Comparison of ENCODE assay signal across 29 mouse cellular contexts in genomic region chr4:114487701-114488100, GRCm38 (mm10).
DNase-seq lines count a peak whose midpoint lies in the region; ATAC-seq and TF ChIP-seq lines count a peak whose summit lies in the region.
"Had no signal": no experiment of that assay in that cellular context is flagged by ENCODE, and none has a peak within 500 bp of the region (broad histone marks: within the 10 kb centered on the region; RNA-seq: fewer than 3 reads in every experiment).

No protein-coding gene starts in this region.

- no peak overlapping the region for H3K9ac ChIP-seq in hindbrain, postnatal 0 days (replicated peaks; ENCODE audit: low read length)
- H3K9ac ChIP-seq in hindbrain, embryonic 16.5 days (ENCODE audit: low read depth, low read length) = no peak overlapping the region
- H3K9ac ChIP-seq in limb, embryonic 13.5 days = no peak overlapping the region
- H3K9ac ChIP-seq: embryonic facial prominence, embryonic 12.5 days; forebrain, embryonic 15.5 days; hindbrain, embryonic 12.5 days; liver, embryonic 14.5 days; midbrain, embryonic 13.5 days; neural tube, embryonic 13.5 days had no signal

- WGBS in hindbrain, postnatal 0 days = 76% methylated on average over 3 of the region's 3 CpGs
- 72% methylated on average over 3 of the region's 3 CpGs for WGBS in hindbrain, embryonic 16.5 days
- 60% methylated on average over 3 of the region's 3 CpGs for WGBS in limb, embryonic 13.5 days
- WGBS in limb, embryonic 10.5 days = 65% methylated on average over 3 of the region's 3 CpGs

- DNase-seq in frontal cortex, postnatal 14 days (ENCODE audit: low spot score in 2 of 2) = no peak
- DNase-seq in hindbrain, postnatal 0 days (ENCODE audit: low spot score) = no peak
- no peak for DNase-seq in limb, embryonic 10.5 days (ENCODE audit: low spot score)
- no peak for DNase-seq in testis, postnatal 14 days (ENCODE audit: low spot score)
- DNase-seq: adrenal gland, postnatal 10 days; cerebellum, adult 11 months; cerebellum, adult 9-10 months; cerebellum, postnatal 36 days; embryo, embryonic 11 days; gastrocnemius, postnatal 10 days; heart, postnatal 36 days; kidney, adult 9 months; kidney, postnatal 10 days; liver; lung, adult 2 months; lung, postnatal 10 days; thymus, postnatal 14 days had no signal

- no peak overlapping the region for H3K4me2 ChIP-seq in hindbrain, postnatal 0 days (ENCODE audit: low read depth, low read length)
- no peak overlapping the region for H3K4me2 ChIP-seq in hindbrain, embryonic 16.5 days (ENCODE audit: low read length)
- no peak overlapping the region for H3K4me2 ChIP-seq in limb, embryonic 13.5 days (replicated peaks)
- H3K4me2 ChIP-seq: embryonic facial prominence, embryonic 12.5 days; forebrain, embryonic 15.5 days; hindbrain, embryonic 12.5 days; midbrain, embryonic 13.5 days; neural tube, embryonic 13.5 days had no signal

- peaks cover 7% of the 10 kb centered on the region for H3K4me1 ChIP-seq in hindbrain, postnatal 0 days (ENCODE audit: insufficient read depth, low read length)
- peaks cover 8% of the 10 kb centered on the region; the same call in 1 of the 2 replicates for H3K4me1 ChIP-seq in hindbrain, embryonic 16.5 days (ENCODE audit: control insufficient read depth, insufficient read depth, low read depth, low read length)
- H3K4me1 ChIP-seq in limb, embryonic 13.5 days = peaks cover 26% of the 10 kb centered on the region
- peaks cover 13% of the 10 kb centered on the region; the same call in 1 of the 2 replicates for H3K4me1 ChIP-seq in limb, embryonic 10.5 days
- H3K4me1 ChIP-seq: embryonic facial prominence, embryonic 12.5 days; midbrain, embryonic 13.5 days; neural tube, embryonic 13.5 days had no signal

- H3K9me3 ChIP-seq in hindbrain, postnatal 0 days (ENCODE audit: low read length) = no peaks in the 10 kb centered on the region
- H3K9me3 ChIP-seq in hindbrain, embryonic 16.5 days (ENCODE audit: control insufficient read depth, low read length) = no peaks in the 10 kb centered on the region
- H3K9me3 ChIP-seq in limb, embryonic 13.5 days = no peaks in the 10 kb centered on the region
- H3K9me3 ChIP-seq in limb, embryonic 10.5 days (replicated peaks) = no peaks in the 10 kb centered on the region; the same call in 1 of the 2 replicates
- H3K9me3 ChIP-seq: embryonic facial prominence, embryonic 12.5 days; forebrain, embryonic 15.5 days; hindbrain, embryonic 12.5 days; midbrain, embryonic 13.5 days; neural tube, embryonic 13.5 days had no signal

- peak; percentile 85 for ATAC-seq in frontal cortex, adult (ENCODE audit: low TSS enrichment)
- peak; percentile 35; the same call in 1 of the 2 replicates for ATAC-seq in hindbrain, postnatal 0 days
- no peak for ATAC-seq in hindbrain, embryonic 16.5 days
- ATAC-seq in limb, embryonic 13.5 days (ENCODE audit: low FRiP score, low read depth) = no peak; the same call in 1 of the 2 replicates
- ATAC-seq: intestine, postnatal 0 days; midbrain, embryonic 13.5 days had no signal

- no peak for TF ChIP-seq CTCF in hindbrain, postnatal 0 days (IDR thresholded peaks at IDR 0.05; ENCODE audit: low read depth)

- no peak overlapping the region for H3K27ac ChIP-seq in hindbrain, postnatal 0 days
- H3K27ac ChIP-seq in hindbrain, embryonic 16.5 days (ENCODE audit: low read depth, low read length) = no peak overlapping the region
- peak overlapping the region; percentile 17; the same call in 1 of the 2 replicates for H3K27ac ChIP-seq in limb, embryonic 13.5 days
- H3K27ac ChIP-seq in limb, embryonic 10.5 days = no peak overlapping the region
- H3K27ac ChIP-seq: embryonic facial prominence, embryonic 12.5 days; forebrain, embryonic 15.5 days; hindbrain, embryonic 12.5 days; liver, embryonic 14.5 days; macrophage; midbrain, embryonic 13.5 days had no signal

- H3K27me3 ChIP-seq in hindbrain, postnatal 0 days (ENCODE audit: insufficient read depth, low read length) = no peaks in the 10 kb centered on the region
- H3K27me3 ChIP-seq in hindbrain, embryonic 16.5 days (replicated peaks; ENCODE audit: control insufficient read depth, insufficient read depth, low read length) = no peaks in the 10 kb centered on the region
- peaks cover 56% of the 10 kb centered on the region for H3K27me3 ChIP-seq in limb, embryonic 13.5 days
- peaks cover 90% of the 10 kb centered on the region for H3K27me3 ChIP-seq in limb, embryonic 10.5 days (ENCODE audit: low read depth, poor library complexity, severe bottlenecking)
- H3K27me3 ChIP-seq: embryonic facial prominence, embryonic 12.5 days; forebrain, embryonic 15.5 days; hindbrain, embryonic 12.5 days; midbrain, embryonic 13.5 days; neural tube, embryonic 13.5 days had no signal

- H3K4me3 ChIP-seq in hindbrain, postnatal 0 days (ENCODE audit: low read length) = no peak overlapping the region
- H3K4me3 ChIP-seq in hindbrain, embryonic 16.5 days (ENCODE audit: low read length) = no peak overlapping the region
- no peak overlapping the region for H3K4me3 ChIP-seq in limb, embryonic 13.5 days
- H3K4me3 ChIP-seq in limb, embryonic 10.5 days = no peak overlapping the region
- H3K4me3 ChIP-seq: embryonic facial prominence, embryonic 12.5 days; forebrain, embryonic 15.5 days; hindbrain, embryonic 12.5 days; midbrain, embryonic 13.5 days; neural tube, embryonic 13.5 days had no signal

- H3K36me3 ChIP-seq in hindbrain, postnatal 0 days (ENCODE audit: insufficient read depth, low read length) = no peaks in the 10 kb centered on the region
- H3K36me3 ChIP-seq in hindbrain, embryonic 16.5 days (ENCODE audit: control insufficient read depth, insufficient read depth, low read length) = no peaks in the 10 kb centered on the region
- no peaks in the 10 kb centered on the region for H3K36me3 ChIP-seq in limb, embryonic 13.5 days
- H3K36me3 ChIP-seq in limb, embryonic 10.5 days = no peaks in the 10 kb centered on the region
- H3K36me3 ChIP-seq: embryonic facial prominence, embryonic 12.5 days; forebrain, embryonic 15.5 days; G1E; hindbrain, embryonic 12.5 days; midbrain, embryonic 13.5 days; neural tube, embryonic 13.5 days had no signal

Comparison
In these comparisons a context has a peak if more than half of its experiments do, and no peak if none do; other contexts are left out.
1. ATAC-seq: peak in frontal cortex, adult (single experiment) and hindbrain, postnatal 0 days (single experiment); none in hindbrain, embryonic 16.5 days (single experiment) and limb, embryonic 13.5 days (single experiment).